Mouse (Mus musculus): ENCODE data around the gene Tceal7.

- TF ChIP-seq HCFC1 (IDR thresholded peaks at IDR 0.05; ENCODE audit: borderline replicate concordance, insufficient read depth, low read length) (no peak), CHD2 (IDR thresholded peaks at IDR 0.05; ENCODE audit: low read depth, low read length) (no peak), MAFK (IDR thresholded peaks at IDR 0.05; ENCODE audit: insufficient read depth, low read depth, low read length) (no peak), ZC3H11A (IDR thresholded peaks at IDR 0.05; ENCODE audit: borderline replicate concordance, low read depth, low read length) (no peak), ZNF384 (IDR thresholded peaks at IDR 0.05; ENCODE audit: low read depth, low read length) (no peak)
Measured at GRCm38 (mm10) chrX:136268173-136268572, 53.6 kb downstream of the Tceal7 start.
